Mouse (Mus musculus): ENCODE measurements around the gene Fis1. TPM values are rescaled to one million over a fixed set of nuclear protein-coding genes. Genes with fewer than 3 reads are reported as not detected.
"Not testable (repeated sequence)": the region's sequence is repeated elsewhere in the genome, so short reads cannot be mapped to it uniquely, and the experiment has no call there.

Gene Fis1
- total RNA-seq, 2 experiments from 2014 or later, result 75.9 to 149 TPM

DNA sequence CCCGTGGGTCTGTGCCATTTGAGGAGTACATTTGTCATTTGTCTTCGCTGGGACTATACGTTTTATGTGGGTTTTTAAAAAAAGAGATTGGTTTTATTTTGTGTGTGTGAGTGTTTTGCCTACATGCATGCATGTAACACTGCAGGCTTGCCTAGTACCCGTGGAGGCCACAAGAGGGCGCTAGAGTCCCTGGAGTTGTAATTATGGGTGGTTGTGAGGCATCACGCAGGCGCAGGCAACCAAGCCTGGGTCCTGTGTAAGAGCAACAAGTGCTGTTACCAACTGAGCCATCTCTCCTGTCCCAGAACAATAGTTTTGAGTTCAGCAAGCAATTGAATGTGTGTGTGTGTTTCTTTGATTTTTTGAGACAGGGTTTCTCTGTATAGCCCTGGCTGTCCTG lies 13.8 kb upstream of the Fis1 start:
- ATAC-seq (replicated peaks; ENCODE audit: low FRiP score, poor library complexity, severe bottlenecking), result no peak

DNA sequence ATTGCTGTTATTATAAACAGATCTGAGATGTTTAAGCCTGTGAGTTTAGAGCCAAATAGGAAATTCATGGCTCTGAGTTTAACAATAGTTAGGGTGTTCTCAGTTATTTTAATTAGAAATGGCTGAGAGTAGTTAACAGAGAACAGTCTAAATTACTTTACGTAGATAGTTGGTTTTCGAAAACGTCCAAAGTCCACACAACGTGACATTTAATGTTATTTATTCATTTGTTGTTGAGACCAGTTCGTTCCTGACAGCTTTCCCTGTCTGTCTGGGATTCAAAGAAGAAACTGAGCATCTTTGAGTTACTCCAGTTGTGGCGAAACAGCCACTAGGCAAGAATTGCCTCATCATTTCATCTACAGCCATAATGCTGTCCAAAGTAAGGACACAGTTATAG lies 13.0 kb upstream of the Fis1 start:
- not testable (repeated sequence) for ATAC-seq (replicated peaks; ENCODE audit: low FRiP score, poor library complexity, severe bottlenecking)

DNA sequence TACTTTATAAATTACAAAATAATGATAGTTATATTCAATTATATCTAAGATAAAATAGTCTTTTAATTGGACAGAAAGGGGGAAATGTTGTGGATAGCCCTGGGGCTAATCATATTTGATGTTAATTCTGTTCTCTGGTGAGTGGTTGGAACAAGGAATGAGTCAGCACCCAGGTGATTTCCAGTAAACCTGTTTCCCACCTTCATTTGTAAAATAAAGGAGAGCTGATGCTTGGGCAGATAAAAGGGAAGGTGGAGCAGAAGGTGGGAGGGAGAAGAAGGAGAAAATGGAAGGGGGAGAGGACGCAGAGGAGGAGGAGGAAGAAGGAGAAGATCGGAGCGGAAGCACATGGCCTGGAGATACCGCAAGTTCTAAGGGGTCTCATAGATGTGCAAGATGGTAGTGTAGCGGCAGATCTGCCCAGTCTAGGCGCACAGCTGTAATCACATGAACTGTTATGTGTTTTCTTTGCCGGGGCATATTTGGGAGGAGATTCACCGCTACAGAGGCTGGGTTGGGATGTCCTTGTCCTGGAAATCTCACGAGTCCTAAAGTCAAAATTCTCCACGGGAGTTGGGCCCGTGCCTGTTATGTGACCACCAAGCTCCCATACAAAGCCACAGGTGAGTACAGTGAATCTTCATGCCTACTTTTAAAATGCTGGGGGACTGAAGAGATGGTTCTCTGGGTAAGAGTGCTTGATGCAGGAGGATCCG lies 12.1 kb upstream of the Fis1 start:
- no peak for ATAC-seq (replicated peaks; ENCODE audit: low FRiP score, poor library complexity, severe bottlenecking)

DNA sequence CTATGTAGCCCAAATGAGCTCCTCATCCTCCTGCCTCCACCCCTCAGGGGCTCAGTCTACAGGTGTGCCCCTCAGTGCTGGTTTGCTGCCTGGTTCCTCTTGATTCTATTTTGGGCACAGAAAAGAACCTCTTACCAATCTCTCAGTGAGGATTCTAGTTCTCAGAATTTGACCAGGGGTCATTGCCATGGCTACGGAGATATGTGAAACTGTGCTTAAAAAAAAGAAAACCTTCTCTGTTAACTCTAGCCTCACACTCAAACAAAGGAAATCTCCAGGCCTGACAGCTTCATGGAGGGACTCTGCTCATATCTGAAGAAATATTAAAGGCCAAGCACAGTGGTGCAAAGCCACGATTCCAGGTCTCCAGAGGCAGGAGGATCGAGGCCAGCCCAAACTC lies 10.3 kb upstream of the Fis1 start:
- no peak for ATAC-seq (replicated peaks; ENCODE audit: low FRiP score, poor library complexity, severe bottlenecking)

DNA sequence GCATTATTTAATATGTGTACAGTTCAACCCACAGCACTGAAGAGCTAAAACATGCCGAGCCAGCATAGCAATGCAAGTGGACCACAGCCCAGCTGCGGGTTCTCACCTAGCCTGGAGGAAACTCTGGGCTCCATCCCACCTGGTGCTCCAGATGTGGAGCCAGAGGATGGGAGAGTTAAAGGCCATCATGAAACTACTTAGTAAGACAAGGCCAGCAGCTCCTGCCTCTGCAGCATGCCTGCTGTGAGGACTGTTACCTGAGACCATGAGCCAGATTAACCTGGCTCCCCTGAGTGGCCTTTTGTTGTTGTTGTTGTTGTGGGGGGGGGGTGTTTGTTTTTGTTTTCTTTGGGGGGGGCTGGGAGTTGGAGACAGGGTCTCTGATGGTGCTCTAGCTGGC lies 9.7 kb upstream of the Fis1 start:
- no peak for ATAC-seq (replicated peaks; ENCODE audit: low FRiP score, poor library complexity, severe bottlenecking)

DNA sequence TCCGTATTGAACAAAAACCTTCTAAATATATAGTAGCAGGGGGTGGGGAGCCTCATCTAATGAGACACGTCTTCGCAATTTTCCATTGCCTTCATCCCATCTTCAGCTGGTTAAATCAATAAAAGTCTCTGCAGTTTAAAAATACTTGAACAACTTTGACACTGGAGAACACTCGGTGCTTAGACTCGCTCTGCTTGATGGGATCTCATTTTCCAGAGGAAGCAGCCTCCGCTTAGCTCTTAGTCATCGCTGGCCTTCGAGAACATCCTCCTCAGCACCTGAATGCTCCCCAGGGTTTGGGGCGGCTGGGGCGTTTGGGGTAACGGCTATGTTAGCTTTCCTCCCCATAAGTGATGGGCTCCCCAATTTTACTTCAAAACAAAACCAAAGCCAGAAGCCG lies 8.0 kb upstream of the Fis1 start:
- ATAC-seq (replicated peaks; ENCODE audit: low FRiP score, poor library complexity, severe bottlenecking), result no peak

DNA sequence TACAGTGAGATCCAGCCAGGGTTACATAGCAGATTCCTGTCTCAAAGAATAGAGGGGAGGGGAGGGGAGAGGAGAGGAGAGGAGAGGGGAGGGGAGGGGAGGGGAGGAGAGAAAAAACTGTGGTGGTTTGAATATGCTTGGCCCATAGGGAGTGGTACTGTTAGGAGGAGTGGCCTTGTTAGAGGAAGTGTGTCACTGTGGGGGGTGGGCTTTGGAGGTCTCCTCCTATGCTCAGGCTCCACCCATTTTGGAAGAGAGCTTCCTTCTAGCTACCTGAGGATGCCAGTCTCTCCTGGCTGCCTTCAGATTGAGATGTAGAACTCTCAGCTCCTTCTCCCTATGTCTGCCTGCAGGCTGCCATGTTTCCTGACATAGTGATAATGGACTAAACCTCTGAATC lies 5.2 kb upstream of the Fis1 start:
- no peak for ATAC-seq (replicated peaks; ENCODE audit: low FRiP score, poor library complexity, severe bottlenecking)

DNA sequence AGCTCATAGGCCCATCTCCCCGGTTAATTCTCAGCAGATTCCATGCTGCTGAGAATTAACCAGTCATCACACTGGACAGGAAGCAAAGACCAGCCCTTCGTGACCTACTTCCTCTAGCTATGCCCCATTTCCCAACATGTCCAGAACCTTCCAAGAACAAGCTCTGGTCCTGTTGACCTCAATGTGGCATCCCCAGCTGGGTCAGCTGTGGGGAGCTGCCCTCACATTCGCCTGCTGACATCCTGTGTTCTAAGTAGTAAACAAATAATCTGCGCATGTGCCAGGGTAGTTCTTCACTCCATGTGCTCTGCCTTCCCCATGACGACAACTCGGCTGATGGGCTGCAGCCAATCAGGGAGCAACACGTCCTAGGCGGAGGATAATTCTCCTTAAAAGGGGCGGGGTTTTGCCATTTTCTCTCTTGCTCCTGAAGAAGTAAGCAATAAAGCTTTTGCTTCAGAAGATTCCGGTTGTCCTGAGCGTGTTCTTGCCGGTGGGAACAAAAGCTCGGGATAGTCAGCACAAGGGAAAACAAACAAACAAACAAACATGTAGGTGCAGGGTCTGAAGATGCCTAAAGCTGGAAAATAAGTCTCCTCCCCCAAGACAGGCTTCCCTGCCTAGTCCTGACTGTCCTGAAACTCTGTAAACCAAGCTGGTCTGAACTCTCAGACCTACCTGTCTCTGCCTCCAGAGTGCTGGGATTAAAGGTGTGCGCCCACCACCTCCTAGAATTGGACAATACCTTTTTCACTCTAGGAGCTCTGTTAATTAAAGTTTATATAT lies 3.3 kb upstream of the Fis1 start:
- not testable (repeated sequence) for ATAC-seq (replicated peaks; ENCODE audit: low FRiP score, poor library complexity, severe bottlenecking)

DNA sequence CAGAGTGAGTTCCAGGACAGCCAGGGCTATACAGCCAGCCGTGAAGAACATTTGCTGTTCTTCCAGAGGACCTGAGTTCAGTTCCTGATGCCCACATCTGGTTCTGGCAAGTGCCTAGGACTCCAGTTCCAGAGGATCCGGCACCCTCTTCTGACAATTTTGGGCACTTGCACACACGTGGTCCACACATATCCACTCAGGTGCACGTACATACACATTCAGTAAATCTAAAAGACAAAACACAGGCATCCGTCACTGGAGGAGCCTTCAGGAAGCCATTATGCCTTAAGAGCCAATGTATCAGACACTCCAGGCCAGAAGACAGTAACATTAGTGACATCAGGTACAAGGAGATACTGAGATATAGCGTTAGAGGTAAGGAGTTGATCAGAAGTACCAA lies 2.6 kb upstream of the Fis1 start:
- no peak for ATAC-seq (replicated peaks; ENCODE audit: low FRiP score, poor library complexity, severe bottlenecking)

DNA sequence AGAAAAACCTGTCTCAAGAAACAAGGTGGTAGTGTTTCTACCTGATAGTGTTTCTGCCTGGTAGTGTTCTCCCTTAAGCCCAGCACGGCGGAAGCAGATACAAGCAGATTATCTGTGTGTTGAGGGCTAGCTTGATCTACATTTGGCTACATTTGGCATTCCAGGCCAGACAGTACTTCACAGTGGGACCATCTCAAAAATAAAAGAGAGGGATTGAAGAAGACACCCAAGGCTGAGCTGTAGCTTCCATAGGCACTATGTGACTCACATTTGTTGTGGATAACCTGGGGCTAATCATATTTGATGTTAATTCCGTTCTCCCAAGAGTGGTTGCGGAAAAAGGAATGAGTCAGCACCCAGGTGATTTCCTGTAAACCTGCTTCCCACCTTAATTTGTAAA lies 922 bp upstream of the Fis1 start:
- ATAC-seq (replicated peaks; ENCODE audit: low FRiP score, poor library complexity, severe bottlenecking), result no peak

DNA sequence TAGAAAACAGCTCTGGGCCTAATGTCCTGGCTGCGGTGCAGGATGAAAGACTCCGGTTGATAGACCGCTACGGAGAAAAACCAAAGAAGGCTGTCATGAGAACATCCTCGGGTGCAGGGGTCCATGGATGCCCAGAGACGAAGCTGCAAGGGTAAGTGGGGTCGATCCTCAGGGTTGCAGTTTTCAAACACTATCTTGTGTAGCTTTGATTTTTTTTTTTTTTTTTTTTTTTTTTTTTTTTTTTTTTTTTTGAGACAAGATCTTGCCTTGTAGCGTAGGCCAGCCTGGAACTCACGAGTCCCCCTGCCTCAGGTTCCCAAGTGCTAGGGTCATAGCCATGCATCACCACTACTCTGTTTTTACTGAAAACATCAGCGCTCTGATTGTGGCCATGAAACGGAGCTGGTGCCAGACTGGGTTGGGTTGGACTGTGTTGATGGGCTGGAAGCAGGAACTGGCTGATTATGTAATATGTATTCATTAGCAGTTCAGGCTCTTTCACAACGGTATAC lies 421 bp downstream of the Fis1 start:
- no peak; the same call in 1 of the 2 replicates for ATAC-seq (replicated peaks; ENCODE audit: low FRiP score, poor library complexity, severe bottlenecking)

DNA sequence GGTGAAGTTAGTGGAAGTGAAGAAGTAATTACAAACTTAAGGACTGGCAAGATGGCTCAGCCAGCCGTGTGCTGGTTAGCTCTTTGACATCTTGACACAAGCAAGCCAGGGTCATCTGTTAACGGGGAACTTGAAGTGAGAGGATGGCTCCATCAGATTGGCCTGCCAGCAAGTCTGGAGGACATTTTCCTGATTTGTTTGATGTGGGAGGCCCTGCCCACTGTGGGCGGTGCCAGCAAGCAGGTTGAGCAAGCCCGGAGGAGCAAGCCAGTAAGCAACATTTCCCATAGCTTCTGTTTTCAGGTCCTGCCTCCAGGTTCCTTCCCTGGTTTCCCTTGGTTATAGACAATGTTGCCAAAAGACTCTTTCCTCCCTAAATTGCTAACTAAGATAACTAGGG lies 2.5 kb downstream of the Fis1 start:
- no peak for ATAC-seq (replicated peaks; ENCODE audit: low FRiP score, poor library complexity, severe bottlenecking)

DNA sequence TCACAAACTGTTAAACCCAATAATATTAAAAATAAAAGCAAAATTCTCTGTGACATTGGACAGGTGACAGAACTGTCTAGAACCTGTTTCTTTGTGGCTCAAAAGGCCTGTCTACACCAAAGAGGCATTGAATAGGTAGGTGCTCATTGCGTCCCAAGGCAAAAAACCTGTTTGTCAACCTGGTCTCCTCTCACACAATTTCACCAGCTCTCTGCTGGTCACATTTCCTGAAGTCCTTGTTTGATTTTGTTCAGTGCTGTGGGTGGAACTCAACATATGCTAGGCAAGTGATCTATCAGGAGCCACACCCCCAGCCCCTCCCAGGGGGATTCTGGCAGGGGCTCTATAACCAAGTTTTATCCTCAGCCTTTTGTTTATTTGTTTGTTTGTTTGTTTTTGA lies 4.2 kb downstream of the Fis1 start:
- no peak for ATAC-seq (replicated peaks; ENCODE audit: low FRiP score, poor library complexity, severe bottlenecking)

DNA sequence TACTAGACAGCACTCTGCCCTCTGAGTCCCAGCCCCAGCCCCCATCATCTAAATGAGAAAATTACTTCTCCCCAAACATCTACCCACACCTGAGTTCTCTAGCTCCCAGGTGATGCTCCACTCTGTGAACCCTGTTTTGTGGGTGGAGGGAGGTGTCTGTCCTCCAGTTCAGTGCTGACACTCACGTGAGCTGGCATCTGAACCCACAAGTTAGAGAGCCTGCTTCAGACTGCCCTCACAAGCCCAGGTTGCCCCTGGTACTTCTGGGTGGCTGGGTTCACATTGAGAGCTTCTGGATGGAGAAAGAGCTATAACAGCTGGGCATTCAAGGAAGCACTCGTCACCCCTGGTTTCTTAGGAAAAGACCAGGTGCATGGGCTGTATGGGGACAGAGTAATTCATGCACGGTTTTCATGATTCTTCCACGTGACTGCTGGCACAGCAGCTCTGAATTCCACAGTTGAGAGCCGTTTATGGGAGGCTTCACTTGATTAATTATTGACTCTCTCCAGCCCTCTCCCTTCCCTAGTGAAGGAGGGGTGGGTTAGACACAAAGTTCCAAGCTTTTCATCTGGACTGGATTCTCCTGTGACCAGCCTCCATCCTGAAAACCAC lies 6.0 kb downstream of the Fis1 start:
- no peak for ATAC-seq (replicated peaks; ENCODE audit: low FRiP score, poor library complexity, severe bottlenecking)

DNA sequence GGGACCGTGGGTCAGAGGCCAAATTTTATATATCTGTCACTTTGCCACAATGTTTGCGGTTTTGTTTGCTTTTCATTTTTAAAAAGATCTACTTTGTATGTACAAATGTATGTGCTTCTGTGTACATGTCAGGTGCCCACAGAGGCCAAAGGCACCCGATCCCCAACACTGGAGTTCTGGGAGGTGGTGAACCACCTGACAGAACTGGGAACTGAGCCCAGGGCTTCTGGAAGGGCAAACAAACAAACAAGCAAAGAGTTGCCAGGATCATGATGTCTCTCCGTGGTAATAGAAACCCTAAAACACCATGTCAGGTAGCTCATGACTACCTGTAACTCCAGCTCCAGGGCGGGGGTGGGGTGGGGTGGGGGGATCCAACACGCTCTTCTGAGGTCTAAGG lies 7.0 kb downstream of the Fis1 start:
- ATAC-seq (replicated peaks; ENCODE audit: low FRiP score, poor library complexity, severe bottlenecking), result no peak

DNA sequence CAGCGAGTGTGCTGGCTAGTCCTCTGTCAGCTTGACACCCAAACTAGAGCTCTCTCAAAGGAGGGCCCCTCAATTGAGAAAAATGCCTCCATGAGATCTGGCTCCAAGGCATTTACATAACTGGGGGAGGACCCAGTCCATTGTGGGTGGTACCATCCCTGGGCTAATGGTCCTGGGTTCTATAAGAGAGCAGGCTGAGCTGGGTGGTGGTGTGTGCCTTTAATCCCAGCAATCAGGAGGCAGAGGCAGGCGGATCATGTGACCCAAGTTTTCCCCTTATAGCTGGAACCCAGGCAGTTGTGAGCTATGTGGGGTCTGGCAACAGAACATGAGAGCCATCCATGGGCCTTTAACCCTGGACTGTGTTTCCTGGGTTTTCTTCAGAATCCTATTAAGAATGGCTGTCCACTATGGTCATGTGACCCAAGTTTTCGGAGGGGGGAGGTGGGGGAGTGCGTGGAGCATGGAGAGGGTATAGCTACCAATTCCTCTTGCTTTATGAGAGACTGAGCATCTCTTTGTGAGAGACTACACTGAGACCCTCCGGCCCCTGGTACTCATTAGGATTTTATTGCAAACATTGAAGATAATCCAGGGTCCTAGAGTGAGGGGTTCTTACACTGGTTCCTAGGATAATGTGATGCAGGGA lies 8.4 kb downstream of the Fis1 start:
- ATAC-seq (replicated peaks; ENCODE audit: low FRiP score, poor library complexity, severe bottlenecking), result peak; percentile 1; the same call in 1 of the 2 replicates

DNA sequence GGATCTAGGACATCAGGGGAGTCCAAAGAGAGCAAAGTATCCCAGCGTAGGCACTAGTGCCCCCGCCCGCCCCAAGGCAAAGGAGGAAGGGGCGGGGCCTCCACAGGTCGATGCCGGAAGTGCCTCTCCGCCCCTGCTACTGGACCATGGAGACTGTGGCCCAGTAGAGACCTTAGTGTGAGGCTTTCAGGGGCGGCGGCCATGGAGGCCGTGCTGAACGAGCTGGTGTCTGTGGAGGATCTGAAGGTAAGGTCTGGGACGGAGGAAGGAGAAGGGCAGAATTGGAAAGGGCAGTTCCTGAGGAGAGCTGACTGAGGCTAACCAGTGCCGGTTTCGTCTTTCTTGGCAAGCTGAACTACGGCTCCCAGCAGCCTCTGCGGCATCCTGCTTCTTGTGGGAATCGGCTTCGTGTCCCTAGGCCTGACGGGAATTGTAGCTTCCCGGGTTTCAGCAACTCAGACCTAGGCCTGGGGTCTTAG lies 8.9 kb downstream of the Fis1 start:
- ATAC-seq (replicated peaks; ENCODE audit: low FRiP score, poor library complexity, severe bottlenecking), result peak; percentile 87

DNA sequence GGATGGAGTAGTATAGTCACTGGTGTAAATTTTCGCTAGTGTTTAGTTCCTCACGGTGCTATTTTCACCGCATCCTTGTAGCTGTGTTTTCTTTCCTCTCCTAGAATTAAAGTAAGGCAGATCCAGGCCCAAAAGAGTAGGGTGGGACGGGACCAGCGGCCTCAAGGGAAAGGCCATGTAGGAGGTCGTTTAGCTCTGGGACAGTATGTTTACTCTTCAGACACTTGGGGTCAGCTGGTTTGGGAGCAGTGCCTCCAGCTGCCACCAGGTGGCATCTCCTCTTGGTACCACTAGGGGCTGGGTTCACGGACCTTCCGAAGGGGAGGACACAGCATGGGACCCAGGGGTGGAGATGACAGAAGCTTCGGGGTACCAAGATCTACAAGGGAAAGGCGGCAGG lies 9.4 kb downstream of the Fis1 start:
- peak; percentile 82 for ATAC-seq (replicated peaks; ENCODE audit: low FRiP score, poor library complexity, severe bottlenecking)

DNA sequence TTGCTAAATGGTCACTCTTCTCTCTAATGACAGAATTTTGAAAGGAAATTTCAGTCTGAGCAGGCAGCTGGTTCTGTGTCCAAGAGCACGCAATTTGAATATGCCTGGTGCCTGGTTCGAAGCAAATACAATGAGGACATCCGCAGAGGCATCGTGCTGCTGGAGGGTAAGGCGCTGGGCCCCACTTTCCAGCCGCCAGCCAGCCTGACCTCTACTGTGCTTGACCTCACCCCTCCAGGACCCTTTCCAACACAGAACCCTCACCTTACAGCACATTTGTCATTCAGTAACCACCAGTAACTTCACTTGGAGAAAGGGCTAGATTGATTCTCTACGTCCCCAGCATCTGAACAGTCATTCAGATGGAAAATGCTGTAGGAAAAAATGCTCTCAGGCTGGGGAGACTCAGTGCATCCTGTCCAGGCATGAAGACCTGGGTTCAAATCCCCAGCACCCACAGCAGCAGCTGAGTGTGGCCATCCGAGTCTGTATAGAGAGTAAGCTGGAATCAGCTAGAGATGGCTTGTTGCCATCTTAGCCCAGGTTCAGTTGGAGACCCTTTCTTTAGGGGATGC lies 10.0 kb downstream of the Fis1 start:
- ATAC-seq (replicated peaks; ENCODE audit: low FRiP score, poor library complexity, severe bottlenecking), result no peak

DNA sequence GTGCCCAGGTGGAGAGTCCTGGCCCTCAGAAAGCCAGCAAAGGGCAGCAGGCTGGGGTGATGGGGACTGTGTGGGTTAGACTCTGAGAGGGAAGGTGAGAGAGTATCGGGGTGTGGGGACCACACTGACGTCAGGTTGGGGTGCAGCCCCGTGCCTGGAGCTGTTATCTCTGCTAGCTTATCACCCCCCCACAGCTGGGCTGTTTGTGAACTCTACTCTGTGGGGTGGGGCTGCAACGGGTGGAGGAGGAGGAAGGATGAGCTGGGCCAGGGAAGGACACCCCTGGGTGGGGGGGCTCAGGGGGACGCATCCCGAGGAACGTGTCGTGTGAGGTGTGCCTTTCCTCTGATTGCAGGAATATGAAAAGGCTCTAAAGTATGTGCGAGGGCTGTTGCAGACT lies 12.1 kb downstream of the Fis1 start:
- peak; percentile 64 for ATAC-seq (replicated peaks; ENCODE audit: low FRiP score, poor library complexity, severe bottlenecking)

Measured in erythroid progenitor cell, adult 5-6 weeks (primary cell).